Mouse (Mus musculus) hindbrain, embryonic 14.5 days (tissue): ENCODE measurements around the gene Nelfb. TPM values are rescaled to one million over a fixed set of nuclear protein-coding genes. Genes with fewer than 3 reads are reported as not detected.

Experiments used
- ATAC-seq: fragments of 200-750 bp; cut with Nextera tagmentation; 2 replicates; pipeline ENCODE4 v1.8.0; 2017; ENCODE audit warnings: moderate number of reproducible peaks, mild to moderate bottlenecking, moderate TSS enrichment, moderate library complexity; ENCODE audit not compliant: low FRiP score
- DNase-seq: peaks from one replicate; pipeline ENCODE4 v3.0.0-alpha.2; 2015; ENCODE audit warnings: low spot score
- H3K27ac ChIP-seq: fragments of 300-500 bp; sonication (generic); 2 replicates; pipeline ENCODE4 v1.5.1; 2014; ENCODE audit warnings: mild to moderate bottlenecking, moderate library complexity
- H3K27me3 ChIP-seq: fragments of 300-500 bp; sonication (generic); 2 replicates; pipeline ENCODE4 v1.6.1; 2014; ENCODE audit warnings: mild to moderate bottlenecking, low read length, mixed read lengths; ENCODE audit not compliant: control insufficient read depth, insufficient read depth
- H3K36me3 ChIP-seq: fragments of 300-500 bp; sonication (generic); replicated peaks from 2 replicates; pipeline ENCODE4 v1.6.1; 2014; ENCODE audit not compliant: control insufficient read depth, insufficient read depth
- H3K4me1 ChIP-seq: fragments of 300-500 bp; sonication (generic); replicated peaks from 2 replicates; pipeline ENCODE4 v1.6.1; 2014; ENCODE audit warnings: antibody characterized with exemption, low read length, mixed read lengths; ENCODE audit not compliant: control insufficient read depth, insufficient read depth
- H3K4me2 ChIP-seq: fragments of 300-500 bp; sonication (generic); replicated peaks from 2 replicates; pipeline ENCODE4 v1.6.1; 2014; ENCODE audit warnings: mild to moderate bottlenecking, moderate library complexity
- H3K4me3 ChIP-seq: fragments of 300-500 bp; sonication (generic); replicated peaks from 2 replicates; pipeline ENCODE4 v1.5.1; 2014; ENCODE audit warnings: mild to moderate bottlenecking, low read length
- H3K9ac ChIP-seq: fragments of 300-500 bp; sonication (generic); 2 replicates; pipeline ENCODE4 v1.6.1; 2014
- H3K9me3 ChIP-seq: fragments of 300-500 bp; sonication (generic); 2 replicates; pipeline ENCODE4 v1.6.1; 2016; ENCODE audit warnings: low read length; ENCODE audit not compliant: control insufficient read depth
- WGBS: fragments of 180-500 bp; shearing (Covaris S2); extraction: QIAGEN DNeasy Blood & Tissue Kit; methylation state at CpG from one replicate; pipeline ENCODE4 v1.1.7; 2014; 5-methylcytosine and 5-hydroxymethylcytosine counted together
- polyA plus RNA-seq: library from polyadenylated mRNA; unstranded; fragments of >200 nt; fragmentation: Nextera tagmentation; extraction: Ambion mirVana; gene quantifications from 2 replicates; pipeline ENCODE4 v1.2.1, GENCODE M21; 2014

Gene Nelfb
- polyA plus RNA-seq, 1 experiment from 2014 or later = 88.0 TPM

DNA sequence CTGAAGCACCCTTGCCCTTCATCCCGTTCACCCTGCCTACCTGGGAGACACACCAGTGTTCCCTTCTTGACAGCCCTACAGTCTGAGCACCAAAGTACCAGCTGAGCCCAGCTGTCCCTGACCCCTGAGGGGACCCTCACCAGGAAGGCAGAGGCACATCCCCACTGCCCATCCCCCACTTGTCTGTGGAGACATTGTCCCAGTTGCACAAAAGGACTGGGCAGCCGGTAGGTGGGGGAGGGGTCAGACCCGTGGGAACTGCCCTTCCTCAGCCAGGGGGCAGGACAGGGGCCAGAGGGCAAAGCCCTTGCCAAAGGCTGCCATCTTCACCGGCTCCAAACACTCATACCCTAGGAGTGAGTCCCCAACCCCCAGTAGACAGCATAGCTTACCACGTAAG, 41.5 kb downstream of the Nelfb start:
- peaks cover 27% of the 10 kb centered on the region for H3K4me1 ChIP-seq
- 16% methylated on average over 5 of the region's 5 CpGs for WGBS
- ATAC-seq = no peak
- H3K27ac ChIP-seq = no peak overlapping the region
- H3K9ac ChIP-seq = no peak overlapping the region
- H3K9me3 ChIP-seq = no peaks in the 10 kb centered on the region
- no peaks in the 10 kb centered on the region for H3K36me3 ChIP-seq
- no peak for DNase-seq
- no peaks in the 10 kb centered on the region for H3K27me3 ChIP-seq
- H3K4me3 ChIP-seq = no peak overlapping the region
- H3K4me2 ChIP-seq = no peak overlapping the region

DNA sequence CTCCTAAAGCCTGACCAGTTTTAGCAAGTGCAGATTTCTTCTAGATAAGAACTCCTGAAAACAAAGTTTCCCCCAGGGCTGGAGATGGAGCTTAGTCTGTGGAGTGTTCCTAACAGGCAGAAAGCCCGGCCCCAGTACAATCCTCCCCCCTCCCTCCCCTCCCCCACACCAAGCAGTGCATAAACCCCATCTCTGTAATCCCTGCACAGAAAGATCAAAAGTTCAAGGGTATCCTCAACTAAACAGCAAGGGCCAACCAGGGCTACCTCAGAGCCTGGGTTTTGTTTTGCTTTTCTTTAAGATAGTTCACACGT, 42.7 kb downstream of the Nelfb start:
- Histone ChIP-seq H3K9ac (0 out of 2 replicates have a peak overlapping the region, but pooled peaks have one; percentile 69), H3K27ac (peak overlapping the region; percentile 75), H3K4me3 (peak overlapping the region; percentile 45), H3K4me2 (peak overlapping the region; percentile 93), H3K36me3 (no peaks in the 10 kb centered on the region), H3K4me1 (peaks cover 29% of the 10 kb centered on the region), H3K27me3 (no peaks in the 10 kb centered on the region), H3K9me3 (no peaks in the 10 kb centered on the region)
- 7% methylated on average over 2 of the region's 2 CpGs for WGBS
- DNase-seq = no peak
- no peak; the same call in 1 of the 2 replicates for ATAC-seq

- peak overlapping the region; percentile 45 for H3K4me3 ChIP-seq
- DNase-seq (peak; percentile 60), ATAC-seq (peak; percentile 73)
- H3K9me3 ChIP-seq = no peaks in the 10 kb centered on the region
- WGBS = under 1% methylated on average over 39 of the region's 41 CpGs
- peak overlapping the region; percentile 93 for H3K4me2 ChIP-seq
- H3K9ac ChIP-seq = peak overlapping the region; percentile 69
- no peaks in the 10 kb centered on the region for H3K27me3 ChIP-seq
- no peaks in the 10 kb centered on the region for H3K36me3 ChIP-seq
- H3K4me1 ChIP-seq = peaks cover 34% of the 10 kb centered on the region
- H3K27ac ChIP-seq = peak overlapping the region; percentile 75
These were observed 43.2 kb downstream of the Nelfb start for GRCm38 (mm10) chr2:25167919-25168664.

GRCm38 (mm10) chr2:25167481-25167880, 43.8 kb downstream of the Nelfb start:
- peak; percentile 34; the same call in 1 of the 2 replicates for ATAC-seq
- peak overlapping the region; percentile 75 for H3K27ac ChIP-seq
- H3K9ac ChIP-seq = peak overlapping the region; percentile 69
- H3K4me3 ChIP-seq = peak overlapping the region; percentile 45
- H3K9me3 ChIP-seq = no peaks in the 10 kb centered on the region
- WGBS = 13% methylated on average over 4 of the region's 4 CpGs
- H3K4me2 ChIP-seq = peak overlapping the region; percentile 93
- no peak for DNase-seq
- H3K27me3 ChIP-seq = no peaks in the 10 kb centered on the region
- no peaks in the 10 kb centered on the region for H3K36me3 ChIP-seq
- peaks cover 37% of the 10 kb centered on the region for H3K4me1 ChIP-seq

DNA sequence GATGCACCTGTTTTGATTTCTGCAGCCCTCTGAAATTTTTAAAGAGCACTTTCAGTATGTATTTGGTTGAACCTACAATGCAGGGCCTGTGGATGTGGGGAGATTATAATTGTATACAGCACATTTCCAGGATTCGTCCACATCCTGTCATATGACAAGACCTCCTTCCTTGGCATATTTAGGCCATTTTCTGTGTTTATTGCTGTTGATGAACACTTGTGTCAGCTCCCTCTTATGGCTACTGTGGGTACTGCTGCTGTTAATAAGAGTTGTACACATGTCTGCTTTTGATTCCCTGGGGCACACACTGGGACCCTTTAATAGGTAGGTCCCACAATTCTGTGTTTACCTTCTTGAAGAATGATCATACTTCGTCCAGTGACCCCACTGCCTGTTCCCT, 53.6 kb downstream of the Nelfb start:
- DNase-seq (peak; percentile 73), ATAC-seq (no peak)
- no peak overlapping the region for H3K9ac ChIP-seq
- H3K4me2 ChIP-seq = no peak overlapping the region
- WGBS = 49% methylated on average over 2 of the region's 2 CpGs
- H3K27ac ChIP-seq = no peak overlapping the region
- H3K4me1 ChIP-seq = no peaks in the 10 kb centered on the region
- H3K4me3 ChIP-seq = no peak overlapping the region
- H3K9me3 ChIP-seq = no peaks in the 10 kb centered on the region
- H3K36me3 ChIP-seq = no peaks in the 10 kb centered on the region
- no peaks in the 10 kb centered on the region for H3K27me3 ChIP-seq

GRCm38 (mm10) chr2:25156990-25157389, 54.3 kb downstream of the Nelfb start:
- no peak for ATAC-seq
- 50% methylated on average over 2 of the region's 2 CpGs for WGBS
- DNase-seq = no peak
- no peak overlapping the region for H3K4me2 ChIP-seq
- H3K27ac ChIP-seq = no peak overlapping the region
- no peaks in the 10 kb centered on the region for H3K27me3 ChIP-seq
- no peak overlapping the region for H3K4me3 ChIP-seq
- no peaks in the 10 kb centered on the region for H3K4me1 ChIP-seq
- H3K9me3 ChIP-seq = no peaks in the 10 kb centered on the region
- no peaks in the 10 kb centered on the region for H3K36me3 ChIP-seq
- no peak overlapping the region for H3K9ac ChIP-seq

DNA sequence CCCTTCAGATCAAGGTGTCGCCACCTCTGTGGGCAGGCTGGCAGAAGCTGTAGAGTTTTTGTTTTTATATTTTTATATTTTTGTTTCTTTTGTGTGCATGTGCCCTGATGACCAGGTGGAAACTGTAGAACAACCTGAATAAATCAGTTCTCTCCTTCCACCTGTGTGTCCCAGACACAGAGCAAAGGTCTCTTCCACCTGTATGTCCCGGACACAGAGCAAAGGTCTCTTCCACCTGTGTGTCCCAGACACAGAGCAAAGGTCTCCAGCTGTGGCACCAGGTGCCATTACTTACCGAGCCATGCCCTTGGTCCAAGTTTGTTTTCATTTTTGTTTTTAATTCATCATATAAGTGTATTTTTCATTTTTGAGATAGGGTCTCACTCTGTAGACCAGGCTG, 55.1 kb downstream of the Nelfb start:
- no peak overlapping the region for H3K4me3 ChIP-seq
- no peak overlapping the region for H3K9ac ChIP-seq
- no peaks in the 10 kb centered on the region for H3K4me1 ChIP-seq
- H3K27me3 ChIP-seq = no peaks in the 10 kb centered on the region
- H3K36me3 ChIP-seq = no peaks in the 10 kb centered on the region
- no peak for ATAC-seq
- H3K27ac ChIP-seq = no peak overlapping the region
- no peaks in the 10 kb centered on the region for H3K9me3 ChIP-seq
- H3K4me2 ChIP-seq = no peak overlapping the region
- no peak for DNase-seq
- WGBS = 94% methylated on average over 3 of the region's 3 CpGs

GRCm38 (mm10) chr2:25151280-25151956, 59.9 kb downstream of the Nelfb start:
- DNase-seq (no peak), ATAC-seq (no peak)
- H3K4me3 ChIP-seq = no peak overlapping the region
- no peaks in the 10 kb centered on the region for H3K36me3 ChIP-seq
- no peak overlapping the region for H3K27ac ChIP-seq
- no peaks in the 10 kb centered on the region for H3K4me1 ChIP-seq
- 77% methylated on average over 4 of the region's 4 CpGs for WGBS
- no peaks in the 10 kb centered on the region for H3K27me3 ChIP-seq
- no peaks in the 10 kb centered on the region for H3K9me3 ChIP-seq
- no peak overlapping the region for H3K4me2 ChIP-seq
- no peak overlapping the region for H3K9ac ChIP-seq
